Mouse (Mus musculus) heart, adult 9 months (tissue): ENCODE results near the gene Lrrtm3.
A peak's percentile ranks its signal among the peaks of the same experiment; 100 is the strongest.

ENCODE experiments used
- DNase-seq, 2 experiments: peaks; one replicate each; pipeline ENCODE4 v3.0.0; 2022; ENCODE audit warnings: low spot score in 2 of 2

The Lrrtm3 gene

DNA sequence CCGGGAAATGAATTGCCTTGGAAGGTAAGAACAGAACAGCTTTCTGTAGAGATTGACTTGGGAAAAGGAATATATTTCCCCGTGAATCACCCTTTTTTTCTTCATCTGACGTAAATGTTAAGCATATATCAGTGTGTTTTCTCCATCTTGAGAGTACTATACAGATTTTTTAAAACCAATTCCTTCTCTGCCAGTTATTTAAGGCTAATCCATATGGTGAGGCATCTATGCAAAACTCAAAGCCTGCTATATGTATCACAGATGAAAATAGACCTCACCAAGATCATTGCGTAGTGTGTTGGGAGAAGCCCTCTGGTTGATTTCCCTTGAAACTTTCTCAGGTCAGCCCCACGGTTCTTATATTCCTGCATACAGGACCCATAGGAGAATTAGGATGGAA is 195.5 kb downstream of the Lrrtm3 start:
- no peak for DNase-seq

DNA sequence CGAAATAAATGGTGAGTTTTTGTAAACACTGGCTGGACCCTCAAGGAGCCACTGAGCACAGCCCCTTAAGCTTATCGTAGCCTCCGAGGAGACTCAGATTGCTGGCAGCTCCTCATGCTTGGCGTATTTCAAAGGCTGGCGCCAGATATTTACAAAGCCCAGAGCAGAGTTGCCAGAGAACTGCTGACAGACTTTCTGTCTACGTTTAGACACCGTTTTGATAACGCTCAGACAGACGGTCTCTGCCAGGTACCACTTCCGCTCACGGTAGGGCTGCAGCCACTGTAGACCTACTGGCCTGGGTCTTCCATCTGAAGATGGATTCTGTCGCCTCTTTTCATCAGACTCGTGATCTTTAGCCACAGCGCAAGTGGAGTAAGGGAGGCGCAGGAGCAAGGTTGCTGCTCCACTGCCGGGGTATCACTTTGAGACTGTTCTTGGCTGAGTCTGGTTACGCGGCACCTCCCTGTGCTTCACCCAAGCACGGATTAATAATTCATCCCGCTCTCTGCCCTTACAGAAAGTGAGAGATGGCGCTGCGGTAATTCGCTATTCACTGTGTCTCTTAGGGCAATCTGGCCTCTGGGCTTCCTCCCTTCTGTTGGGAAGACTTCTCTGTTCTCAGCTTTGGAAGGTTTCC is 203.5 kb downstream of the Lrrtm3 start:
- peak; percentile 23 to 47 for DNase-seq

DNA sequence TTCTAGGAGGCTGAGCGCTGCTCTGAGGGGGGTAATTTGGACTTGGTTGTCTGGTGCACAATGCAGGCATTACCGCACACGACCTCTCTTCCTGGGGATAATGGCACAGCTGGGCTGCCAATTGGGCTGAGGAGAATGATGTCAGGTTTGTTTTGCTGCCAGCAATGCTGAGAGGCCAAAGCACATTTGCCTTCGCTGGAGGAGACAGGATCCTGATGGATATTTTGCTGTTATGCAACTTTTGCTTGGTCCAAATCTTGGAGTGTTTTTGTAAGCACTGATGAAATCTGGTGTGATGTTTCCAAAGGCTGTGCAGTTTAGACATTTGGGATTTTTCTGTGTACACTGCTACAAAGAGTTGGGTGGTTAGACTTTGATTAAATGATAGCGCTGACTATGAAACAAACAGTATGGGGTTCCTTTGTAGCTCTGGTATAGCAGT is 209.6 kb downstream of the Lrrtm3 start:
- DNase-seq: peak; percentile 88 to 90
